ENCODE assay signal across 24 mouse cellular contexts in genomic region chr2:169282508-169283117, GRCm38 (mm10).
DNase-seq lines count a peak whose midpoint lies in the region; ATAC-seq and TF ChIP-seq lines count a peak whose summit lies in the region.
"Had no signal": no experiment of that assay in that cellular context is flagged by ENCODE, and none has a peak within 500 bp of the region (broad histone marks: within the 10 kb centered on the region; RNA-seq: fewer than 3 reads in every experiment).

No protein-coding gene starts in this region.

- H3K27ac ChIP-seq in hindbrain, embryonic 10.5 days: no peak overlapping the region
- no peak overlapping the region for H3K27ac ChIP-seq in hindbrain, embryonic 14.5 days
- H3K27ac ChIP-seq in liver, postnatal 0 days (ENCODE audit: low read depth): no peak overlapping the region
- H3K27ac ChIP-seq: forebrain, embryonic 12.5 days; hindbrain, embryonic 12.5 days; limb, embryonic 15.5 days; liver, embryonic 14.5 days; macrophage; neural tube, embryonic 15.5 days; stomach, postnatal 0 days had no signal

- H3K4me2 ChIP-seq in hindbrain, embryonic 14.5 days (replicated peaks): no peak overlapping the region
- no peak overlapping the region for H3K4me2 ChIP-seq in liver, postnatal 0 days (ENCODE audit: low read depth, low read length)
- H3K4me2 ChIP-seq: forebrain, embryonic 12.5 days; heart, embryonic 11.5 days; hindbrain, embryonic 12.5 days; limb, embryonic 15.5 days; midbrain, embryonic 11.5 days; neural tube, embryonic 15.5 days had no signal

- H3K4me3 ChIP-seq in hindbrain, embryonic 10.5 days: no peak overlapping the region
- no peak overlapping the region for H3K4me3 ChIP-seq in hindbrain, embryonic 14.5 days (replicated peaks; ENCODE audit: low read length)
- H3K4me3 ChIP-seq in liver, postnatal 0 days (ENCODE audit: low read depth, low read length): no peak overlapping the region
- H3K4me3 ChIP-seq: forebrain, embryonic 12.5 days; hindbrain, embryonic 12.5 days; limb, embryonic 15.5 days; neural tube, embryonic 15.5 days had no signal

- peak; percentile 44 for DNase-seq in hindbrain, embryonic 10.5 days (ENCODE audit: low spot score)
- DNase-seq in hindbrain, embryonic 14.5 days (ENCODE audit: low spot score): no peak
- peak; percentile 14 for DNase-seq in embryo, embryonic 9.5 days (ENCODE audit: extremely low spot score)
- peak; percentile 54 for DNase-seq in hindlimb bud, embryonic 11.5 days (ENCODE audit: extremely low spot score, low read depth, low spot score)
- DNase-seq in lung, postnatal 25 days (ENCODE audit: low spot score): no peak
- DNase-seq in liver, postnatal 0 days: no peak
- DNase-seq: adrenal gland, postnatal 36 days; cerebellum, adult 11 months; cerebellum, adult 9-11 months; heart, postnatal 10 days; kidney, adult 8-10 months; kidney, postnatal 10 days; right cerebral cortex, adult 18-20 months had no signal

- ATAC-seq in hindbrain, embryonic 14.5 days (ENCODE audit: low FRiP score): no peak
- ATAC-seq in activated CD4-positive, CD25-positive, alpha-beta regulatory T cell, adult 4 months: no peak
- ATAC-seq in liver, postnatal 0 days: no peak
- ATAC-seq: CD4-positive, CD25-positive, alpha-beta regulatory T cell, adult 4 months had no signal

- no peaks in the 10 kb centered on the region for H3K36me3 ChIP-seq in hindbrain, embryonic 10.5 days
- H3K36me3 ChIP-seq in hindbrain, embryonic 14.5 days (replicated peaks; ENCODE audit: control insufficient read depth, insufficient read depth): no peaks in the 10 kb centered on the region
- no peaks in the 10 kb centered on the region for H3K36me3 ChIP-seq in liver, postnatal 0 days (replicated peaks; ENCODE audit: insufficient read depth, low read length)
- H3K36me3 ChIP-seq: forebrain, embryonic 12.5 days; hindbrain, embryonic 12.5 days; limb, embryonic 15.5 days; neural tube, embryonic 15.5 days had no signal

- WGBS in hindbrain, embryonic 10.5 days: 63% methylated on average over 13 of the region's 13 CpGs
- 69% methylated on average over 13 of the region's 13 CpGs for WGBS in hindbrain, embryonic 14.5 days
- WGBS in liver, postnatal 0 days (ENCODE audit: insufficient replicate concordance): 82% methylated on average over 13 of the region's 13 CpGs

- no peak overlapping the region for H3K9ac ChIP-seq in hindbrain, embryonic 14.5 days
- no peak overlapping the region for H3K9ac ChIP-seq in liver, postnatal 0 days (replicated peaks)
- H3K9ac ChIP-seq: forebrain, embryonic 12.5 days; hindbrain, embryonic 12.5 days; limb, embryonic 15.5 days; liver, embryonic 14.5 days; neural tube, embryonic 15.5 days had no signal

- TF ChIP-seq CTCF in liver, postnatal 0 days (IDR thresholded peaks at IDR 0.05; ENCODE audit: low read depth): no peak

- no peaks in the 10 kb centered on the region for H3K27me3 ChIP-seq in hindbrain, embryonic 10.5 days (ENCODE audit: insufficient read depth, poor library complexity, severe bottlenecking)
- no peaks in the 10 kb centered on the region for H3K27me3 ChIP-seq in hindbrain, embryonic 14.5 days (ENCODE audit: control insufficient read depth, insufficient read depth, low read length)
- no peaks in the 10 kb centered on the region for H3K27me3 ChIP-seq in liver, postnatal 0 days (ENCODE audit: insufficient read depth, low read length)
- H3K27me3 ChIP-seq: forebrain, embryonic 12.5 days; hindbrain, embryonic 12.5 days; limb, embryonic 15.5 days; neural tube, embryonic 15.5 days had no signal

- TF ChIP-seq EP300 in liver, postnatal 0 days (IDR thresholded peaks at IDR 0.05; ENCODE audit: low read depth): no peak

- no peaks in the 10 kb centered on the region for H3K4me1 ChIP-seq in hindbrain, embryonic 10.5 days (replicated peaks)
- H3K4me1 ChIP-seq in hindbrain, embryonic 14.5 days (replicated peaks; ENCODE audit: control insufficient read depth, insufficient read depth, low read length): no peaks in the 10 kb centered on the region
- no peaks in the 10 kb centered on the region for H3K4me1 ChIP-seq in liver, postnatal 0 days (ENCODE audit: insufficient read depth)
- H3K4me1 ChIP-seq: forebrain, embryonic 12.5 days; hindbrain, embryonic 12.5 days; limb, embryonic 15.5 days; neural tube, embryonic 15.5 days had no signal

- no peaks in the 10 kb centered on the region for H3K9me3 ChIP-seq in hindbrain, embryonic 10.5 days
- no peaks in the 10 kb centered on the region for H3K9me3 ChIP-seq in hindbrain, embryonic 14.5 days (ENCODE audit: control insufficient read depth, low read length)
- peaks cover 2% of the 10 kb centered on the region for H3K9me3 ChIP-seq in liver, postnatal 0 days (ENCODE audit: low read length)
- H3K9me3 ChIP-seq: forebrain, embryonic 12.5 days; hindbrain, embryonic 12.5 days; limb, embryonic 15.5 days; neural tube, embryonic 15.5 days had no signal

Comparison
In these comparisons a context has a peak if more than half of its experiments do, and no peak if none do; other contexts are left out.
1. DNase-seq: peak in hindbrain, embryonic 10.5 days (single experiment), embryo, embryonic 9.5 days (single experiment) and hindlimb bud, embryonic 11.5 days (single experiment); none in hindbrain, embryonic 14.5 days (single experiment), lung, postnatal 25 days (single experiment) and liver, postnatal 0 days (single experiment).